Mouse (Mus musculus) left cerebral cortex, postnatal 25 days (tissue): ENCODE results near the gene Nln. TPM values are rescaled to one million over a fixed set of nuclear protein-coding genes. Genes with fewer than 3 reads are reported as not detected.

Experiments used
- DNase-seq, 2 experiments: peaks; one replicate each; pipeline ENCODE4 v3.0.0; 2022; ENCODE audit warnings: low spot score in 2 of 2, mixed read lengths in 1 of 2
- intact Hi-C: fragments of 180-260 bp; cut with DNase I; formaldehyde crosslinking; loops from one replicate; pipeline ENCODE4 v1.15.1; 2025
- total RNA-seq, 2 experiments: library from RNA; stranded (reverse); gene quantifications; 2 replicates each; pipeline ENCODE4 v1.2.3; 2021

Gene Nln
- total RNA-seq, 2 experiments from 2014 or later, result 23.9 to 31.0 TPM

GRCm38 (mm10) chr13:103980414-103980813 is 129.0 kb downstream of the Nln start:
- intact Hi-C loops, result no loop called here
- no peak for DNase-seq

GRCm38 (mm10) chr13:103978286-103978866 is 131.0 kb downstream of the Nln start:
- DNase-seq, result no peak
- intact Hi-C loops, result no loop called here

GRCm38 (mm10) chr13:103977844-103978243 is 131.6 kb downstream of the Nln start:
- intact Hi-C loops, result no loop called here
- DNase-seq, result no peak

GRCm38 (mm10) chr13:103976181-103976724 is 133.2 kb downstream of the Nln start:
- intact Hi-C loops, result no loop called here
- DNase-seq, result no peak

- intact Hi-C loops, result no loop called here
- no peak for DNase-seq
Observed at GRCm38 (mm10) chr13:103975101-103975500, 134.3 kb downstream of the Nln start.

DNA sequence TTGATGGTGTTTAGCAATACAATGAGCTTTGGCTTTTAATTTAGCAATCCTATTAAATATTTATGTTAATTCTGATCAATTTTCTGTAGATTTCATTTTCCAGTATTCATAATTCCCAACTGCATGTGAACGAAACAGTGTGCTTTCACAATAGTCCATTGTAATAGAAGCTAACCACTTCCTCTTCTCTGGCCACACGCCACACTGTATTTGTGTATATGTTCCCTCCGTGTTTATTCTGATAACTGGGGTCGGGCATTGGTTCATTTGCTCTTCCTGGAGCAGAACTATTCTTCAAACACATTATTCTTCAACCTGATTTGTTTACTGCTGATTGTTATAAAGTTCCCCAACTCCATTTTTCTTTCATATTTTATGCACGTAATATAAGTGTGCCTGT is 135.4 kb downstream of the Nln start:
- intact Hi-C loops, result no loop called here
- no peak for DNase-seq

Other genes starting within 250 kb of the Nln start
- 10 to 100 TPM; 32.5 to 39.5 TPM for gene Erbin, start 189.1 kb downstream of the Nln start, total RNA-seq
- gene Sgtb, start 127 bp upstream of the Nln start, total RNA-seq, result 100 to 1,000 TPM; 127 to 139 TPM
- 10 to 100 TPM; 52.5 to 53.6 TPM for gene Trappc13, start 68.9 kb upstream of the Nln start, total RNA-seq
- gene Trim23, start 69.2 kb upstream of the Nln start, total RNA-seq, result 10 to 100 TPM; 54.5 to 55.4 TPM
- under 1 TPM; 0.69 to 0.94 TPM for gene Cenpk, start 119.0 kb upstream of the Nln start, total RNA-seq
- gene Ppwd1, start 119.2 kb upstream of the Nln start, total RNA-seq, result 10 to 100 TPM; 12.6 to 14.4 TPM
- gene Adamts6, start 178.2 kb upstream of the Nln start, total RNA-seq, result 1 to 10 TPM; 3.1 to 4.4 TPM